Mouse (Mus musculus) lung, embryonic 14.5 days (tissue): ENCODE measurements around the gene Ccnf. TPM values are rescaled to one million over a fixed set of nuclear protein-coding genes. Genes with fewer than 3 reads are reported as not detected.

Experiments used
- ATAC-seq: fragments of 200-750 bp; cut with Nextera tagmentation; 2 replicates; pipeline ENCODE4 v1.8.0; 2017; ENCODE audit warnings: mild to moderate bottlenecking, moderate TSS enrichment, moderate library complexity; ENCODE audit not compliant: insufficient read depth
- DNase-seq: peaks from one replicate; pipeline ENCODE4 v3.0.0-alpha.2; 2015
- H3K27ac ChIP-seq: fragments of 300-500 bp; sonication (generic); 2 replicates; pipeline ENCODE4 v1.5.1; 2014; ENCODE audit warnings: low read depth, mild to moderate bottlenecking, moderate library complexity
- H3K27me3 ChIP-seq: fragments of 300-500 bp; sonication (generic); 2 replicates; pipeline ENCODE4 v1.6.1; 2014; ENCODE audit warnings: low read length, control low read depth; ENCODE audit not compliant: insufficient read depth
- H3K36me3 ChIP-seq: fragments of 300-500 bp; sonication (generic); 2 replicates; pipeline ENCODE4 v1.6.1; 2014; ENCODE audit warnings: control low read depth; ENCODE audit not compliant: insufficient read depth
- H3K4me1 ChIP-seq: fragments of 300-500 bp; sonication (generic); 2 replicates; pipeline ENCODE4 v1.6.1; 2014; ENCODE audit warnings: antibody characterized with exemption, control low read depth; ENCODE audit not compliant: insufficient read depth
- H3K4me2 ChIP-seq: fragments of 300-500 bp; sonication (generic); 2 replicates; pipeline ENCODE4 v1.6.1; 2014; ENCODE audit warnings: mild to moderate bottlenecking
- H3K4me3 ChIP-seq: fragments of 300-500 bp; sonication (generic); 2 replicates; pipeline ENCODE4 v1.5.1; 2014; ENCODE audit warnings: low read depth, low read length
- H3K9ac ChIP-seq: fragments of 300-500 bp; sonication (generic); 2 replicates; pipeline ENCODE4 v1.6.1; 2014
- H3K9me3 ChIP-seq: fragments of 300-500 bp; sonication (generic); 2 replicates; pipeline ENCODE4 v1.6.1; 2016; ENCODE audit warnings: low read depth, low read length, control low read depth
- CTCF ChIP-seq: IDR thresholded peaks from 2 replicates; pipeline ENCODE4 v1.5.1; 2016; ENCODE audit warnings: antibody characterized with exemption, low read depth
- WGBS: fragments of 180-500 bp; shearing (Covaris S2); extraction: QIAGEN DNeasy Blood & Tissue Kit; methylation state at CpG from one replicate; pipeline ENCODE4 v1.1.7; 2014; 5-methylcytosine and 5-hydroxymethylcytosine counted together
- polyA plus RNA-seq: library from polyadenylated mRNA; unstranded; fragments of >200 nt; fragmentation: Nextera tagmentation; extraction: Ambion mirVana; gene quantifications from 2 replicates; pipeline ENCODE4 v1.2.1, GENCODE M21; 2014

Ccnf gene
- polyA plus RNA-seq, 1 experiment from 2014 or later: 79.3 TPM

DNA sequence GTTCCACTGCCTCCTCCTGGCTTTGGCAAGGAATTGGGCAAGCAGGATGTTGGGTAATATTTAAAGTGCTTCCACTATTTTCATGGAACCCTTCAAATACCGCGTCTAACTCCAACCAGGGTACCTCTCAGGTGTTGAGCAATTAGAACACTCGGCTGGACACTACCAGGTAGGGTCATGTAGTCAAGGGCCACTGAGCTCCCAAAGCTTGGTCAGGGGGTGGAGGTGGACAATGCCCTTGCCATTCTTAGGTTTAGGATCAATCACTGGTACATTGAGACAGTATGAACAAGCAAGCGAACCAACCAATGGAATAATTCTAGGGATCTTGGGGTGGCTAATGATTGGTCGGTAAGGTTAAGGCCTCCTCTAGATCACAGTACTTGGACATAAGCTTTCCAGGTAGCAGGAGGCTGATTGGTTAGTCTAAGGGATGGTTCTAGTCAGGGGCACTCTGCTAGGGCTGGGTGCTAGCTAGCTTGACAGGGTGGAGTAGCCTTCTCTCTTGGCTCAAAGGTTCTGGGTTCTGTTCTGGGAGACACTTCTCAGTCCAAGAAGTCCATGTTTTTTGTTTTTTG is 38.8 kb downstream of the Ccnf start:
- peak overlapping the region; percentile 88; the same call in 1 of the 2 replicates for H3K27ac ChIP-seq
- H3K4me2 ChIP-seq: peak overlapping the region; percentile 97
- peak overlapping the region; percentile 51 for H3K4me3 ChIP-seq
- H3K4me1 ChIP-seq: peaks cover 38% of the 10 kb centered on the region
- whole genome bisulfite sequencing: 28% methylated on average over 5 of the region's 5 CpGs
- H3K9ac ChIP-seq: no peak overlapping the region
- no peak; the same call in none of the 2 replicates for TF ChIP-seq CTCF
- H3K27me3 ChIP-seq: peaks cover 13% of the 10 kb centered on the region
- H3K9me3 ChIP-seq: no peaks in the 10 kb centered on the region
- peaks cover 25% of the 10 kb centered on the region for H3K36me3 ChIP-seq
- DNase-seq (no peak), ATAC-seq (no peak)

DNA sequence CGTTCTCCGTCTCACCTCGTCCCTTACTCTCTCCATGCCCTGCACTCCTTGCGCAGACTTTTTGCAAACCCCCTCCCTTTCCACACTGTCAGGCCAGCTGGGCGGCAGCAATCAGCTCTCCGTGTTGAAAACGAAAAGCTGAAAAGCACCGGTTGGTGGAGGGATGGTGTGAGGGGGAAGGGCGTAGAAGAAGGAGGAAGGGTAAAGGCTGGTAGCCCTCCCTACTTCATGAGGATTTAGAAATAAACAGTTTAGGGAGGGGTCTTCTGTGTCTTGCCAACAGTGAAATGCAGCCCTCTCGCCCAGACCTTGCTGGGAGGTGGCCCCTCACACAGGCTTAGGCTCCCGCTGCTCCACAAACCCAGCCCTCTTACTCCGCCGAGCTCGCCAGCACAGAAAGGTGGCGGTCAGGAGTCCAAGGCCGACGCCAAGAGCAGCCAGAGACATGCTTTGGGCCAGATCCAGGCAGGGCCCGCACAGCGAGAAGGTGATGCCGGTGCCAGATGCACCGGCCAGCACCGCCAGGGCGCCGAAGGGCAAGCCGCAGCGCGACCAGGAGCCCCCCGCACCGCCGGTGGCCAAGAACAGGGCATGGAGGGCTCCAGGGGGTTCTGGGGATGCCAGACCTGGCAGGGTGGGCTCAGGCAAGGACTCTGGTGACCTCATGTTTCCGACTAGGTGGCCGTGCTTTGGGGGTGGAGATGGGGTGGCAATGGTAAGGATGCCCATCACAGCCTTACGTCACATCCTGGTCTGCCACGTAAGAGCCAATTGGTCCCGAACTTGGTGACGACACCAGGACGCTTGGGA is 39.4 kb downstream of the Ccnf start:
- ATAC-seq (peak; percentile 23), DNase-seq (peak; percentile 86)
- WGBS: 2% methylated on average over 37 of the region's 37 CpGs
- Histone ChIP-seq H3K27me3 (peaks cover 17% of the 10 kb centered on the region), H3K9me3 (no peaks in the 10 kb centered on the region), H3K4me2 (peak overlapping the region; percentile 97), H3K36me3 (peaks cover 19% of the 10 kb centered on the region), H3K27ac (peak overlapping the region; percentile 88), H3K4me3 (peak overlapping the region; percentile 51), H3K4me1 (peaks cover 44% of the 10 kb centered on the region), H3K9ac (peak overlapping the region; percentile 69)
- TF ChIP-seq CTCF: 0 out of 2 replicates have a peak, but pooled peaks have one; percentile 50

- peak overlapping the region; percentile 97; the same call in 1 of the 2 replicates for H3K4me2 ChIP-seq
- H3K27me3 ChIP-seq: peaks cover 20% of the 10 kb centered on the region
- DNase-seq (no peak), ATAC-seq (no peak)
- peaks cover 7% of the 10 kb centered on the region for H3K36me3 ChIP-seq
- no peak overlapping the region for H3K9ac ChIP-seq
- peak overlapping the region; percentile 88; the same call in 1 of the 2 replicates for H3K27ac ChIP-seq
- H3K4me1 ChIP-seq: peaks cover 54% of the 10 kb centered on the region
- no peak for TF ChIP-seq CTCF
- H3K4me3 ChIP-seq: no peak overlapping the region
- no peaks in the 10 kb centered on the region for H3K9me3 ChIP-seq
- WGBS: 66% methylated on average over 3 of the region's 3 CpGs
Observed at GRCm38 (mm10) chr17:24210591-24210990, 40.7 kb downstream of the Ccnf start.

- ATAC-seq: no peak
- Histone ChIP-seq H3K4me1 (peaks cover 54% of the 10 kb centered on the region), H3K9me3 (no peaks in the 10 kb centered on the region), H3K9ac (no peak overlapping the region), H3K4me3 (no peak overlapping the region), H3K27ac (peak overlapping the region; percentile 96), H3K4me2 (peak overlapping the region; percentile 96), H3K27me3 (peaks cover 20% of the 10 kb centered on the region), H3K36me3 (peaks cover under 1% of the 10 kb centered on the region; the same call in 1 of the 2 replicates)
- TF ChIP-seq CTCF: no peak
- WGBS: 69% methylated on average over 3 of the region's 3 CpGs
- no peak for DNase-seq
Observed at GRCm38 (mm10) chr17:24209916-24210240, 41.4 kb downstream of the Ccnf start.

GRCm38 (mm10) chr17:24209043-24209915 is 42.0 kb downstream of the Ccnf start, which contains the start of gene Ntn3:
Ntn3 (minus strand) TSS chr17:24209531.
- H3K36me3 ChIP-seq: no peaks in the 10 kb centered on the region
- TF ChIP-seq CTCF: no peak
- WGBS: under 1% methylated on average over 36 of the region's 43 CpGs
- H3K9me3 ChIP-seq: no peaks in the 10 kb centered on the region
- ATAC-seq: peak; percentile 65
- H3K27me3 ChIP-seq: peaks cover 20% of the 10 kb centered on the region
- peak; percentile 92 for DNase-seq
- H3K4me1 ChIP-seq: peaks cover 58% of the 10 kb centered on the region
- H3K9ac ChIP-seq: peak within 1 kb of the TSS; percentile 69
- peak within 1 kb of the TSS; percentile 96 for H3K4me2 ChIP-seq
- peak within 1 kb of the TSS; percentile 96 for H3K27ac ChIP-seq
- peak within 1 kb of the TSS; percentile 71 for H3K4me3 ChIP-seq

GRCm38 (mm10) chr17:24208641-24209042 is 42.6 kb downstream of the Ccnf start:
- 3% methylated on average over 29 of the region's 29 CpGs for WGBS
- Histone ChIP-seq H3K4me2 (peak overlapping the region; percentile 96), H3K27ac (peak overlapping the region; percentile 96), H3K4me3 (peak overlapping the region; percentile 71), H3K9ac (peak overlapping the region; percentile 69), H3K9me3 (no peaks in the 10 kb centered on the region), H3K27me3 (peaks cover 20% of the 10 kb centered on the region), H3K4me1 (peaks cover 61% of the 10 kb centered on the region), H3K36me3 (no peaks in the 10 kb centered on the region)
- ATAC-seq (peak; percentile 1; the same call in 1 of the 2 replicates), DNase-seq (no peak)
- no peak for TF ChIP-seq CTCF
